Mouse (Mus musculus): ENCODE results near the gene Smg8. TPM values are rescaled to one million over a fixed set of nuclear protein-coding genes. Genes with fewer than 3 reads are reported as not detected.
"Not testable (repeated sequence)": the region's sequence is repeated elsewhere in the genome, so short reads cannot be mapped to it uniquely, and the experiment has no call there.

Smg8 gene
- polyA plus RNA-seq, 1 experiment from 2014 or later, result 22.7 TPM

- H3K36me3 ChIP-seq (replicated peaks), result no peaks in the 10 kb centered on the region; the same call in 1 of the 2 replicates
- no peaks in the 10 kb centered on the region for H3K9me3 ChIP-seq
- H3K27me3 ChIP-seq (replicated peaks), result no peaks in the 10 kb centered on the region
- peak overlapping the region; percentile 96 for H3K4me2 ChIP-seq
- H3K4me3 ChIP-seq, result peak overlapping the region; percentile 78
- peak overlapping the region; percentile 70; the same call in 1 of the 2 replicates for H3K27ac ChIP-seq
- H3K4me1 ChIP-seq, result peaks cover 31% of the 10 kb centered on the region
- ATAC-seq (replicated peaks), result no peak
- WGBS, result 69% methylated on average over 2 of the region's 2 CpGs
- H3K9ac ChIP-seq, result peak overlapping the region; percentile 63; the same call in 1 of the 2 replicates
Measured at GRCm38 (mm10) chr11:87087142-87087541, 568 bp upstream of the Smg8 start.

GRCm38 (mm10) chr11:87085461-87085860 lies 1.1 kb downstream of the Smg8 start:
- no peak overlapping the region for H3K27ac ChIP-seq
- H3K9me3 ChIP-seq, result no peaks in the 10 kb centered on the region
- peak overlapping the region; percentile 63; the same call in 1 of the 2 replicates for H3K9ac ChIP-seq
- peaks cover 8% of the 10 kb centered on the region for H3K36me3 ChIP-seq (replicated peaks)
- peak overlapping the region; percentile 78 for H3K4me3 ChIP-seq
- H3K4me2 ChIP-seq, result peak overlapping the region; percentile 96
- peaks cover 36% of the 10 kb centered on the region for H3K4me1 ChIP-seq
- no peaks in the 10 kb centered on the region for H3K27me3 ChIP-seq (replicated peaks)
- WGBS, result 91% methylated on average over 13 of the region's 13 CpGs
- ATAC-seq (replicated peaks), result no peak

GRCm38 (mm10) chr11:87083712-87084111 lies 2.9 kb downstream of the Smg8 start:
- peaks cover 22% of the 10 kb centered on the region for H3K36me3 ChIP-seq (replicated peaks)
- H3K9me3 ChIP-seq, result no peaks in the 10 kb centered on the region
- peaks cover 43% of the 10 kb centered on the region for H3K4me1 ChIP-seq
- H3K4me2 ChIP-seq, result 0 out of 2 replicates have a peak overlapping the region, but pooled peaks have one; percentile 96
- no peaks in the 10 kb centered on the region for H3K27me3 ChIP-seq (replicated peaks)
- 81% methylated on average over 1 of the region's 1 CpGs for WGBS
- no peak for ATAC-seq (replicated peaks)
- H3K27ac ChIP-seq, result no peak overlapping the region
- no peak overlapping the region for H3K4me3 ChIP-seq
- H3K9ac ChIP-seq, result no peak overlapping the region

- no peaks in the 10 kb centered on the region for H3K9me3 ChIP-seq
- H3K4me1 ChIP-seq, result peaks cover 39% of the 10 kb centered on the region
- peak within 1 kb of the TSS; percentile 93 for H3K9ac ChIP-seq
- H3K4me2 ChIP-seq, result peak within 1 kb of the TSS; percentile 67
- under 1% methylated on average over 43 of the region's 43 CpGs for WGBS
- no peaks in the 10 kb centered on the region for H3K27me3 ChIP-seq (replicated peaks)
- ATAC-seq (replicated peaks), result peak; percentile 98
- H3K4me3 ChIP-seq, result peak within 1 kb of the TSS; percentile 81
- peaks cover 9% of the 10 kb centered on the region; the same call in 1 of the 2 replicates for H3K36me3 ChIP-seq (replicated peaks)
- H3K27ac ChIP-seq, result peak within 1 kb of the TSS; percentile 95
Measured at GRCm38 (mm10) chr11:87073866-87074440, 12.6 kb downstream of the Smg8 start, which contains the start of gene Gdpd1. Gene Gdpd1, minus strand, starts transcription at chr11:87074062.

- Histone ChIP-seq H3K9ac (peak overlapping the region; percentile 93), H3K27me3 (replicated peaks) (no peaks in the 10 kb centered on the region), H3K9me3 (no peaks in the 10 kb centered on the region), H3K4me1 (peaks cover 39% of the 10 kb centered on the region), H3K36me3 (replicated peaks) (peaks cover 9% of the 10 kb centered on the region; the same call in 1 of the 2 replicates), H3K4me3 (peak overlapping the region; percentile 81), H3K27ac (peak overlapping the region; percentile 95), H3K4me2 (peak overlapping the region; percentile 67)
- peak; percentile 70 for ATAC-seq (replicated peaks)
- WGBS, result under 1% methylated on average over 24 of the region's 24 CpGs
Measured at GRCm38 (mm10) chr11:87073343-87073865, 13.2 kb downstream of the Smg8 start.

- Histone ChIP-seq H3K36me3 (replicated peaks) (peaks cover 36% of the 10 kb centered on the region), H3K27ac (no peak overlapping the region)
- WGBS, result 77% methylated on average over 3 of the region's 3 CpGs
Measured at GRCm38 (mm10) chr11:87062087-87062486, 24.5 kb downstream of the Smg8 start.

GRCm38 (mm10) chr11:87060410-87060809 lies 26.2 kb downstream of the Smg8 start:
- H3K36me3 ChIP-seq (replicated peaks), result peaks cover 47% of the 10 kb centered on the region
- 96% methylated on average over 2 of the region's 2 CpGs for WGBS

More at GRCm38 (mm10) chr11:87062087-87062486, 24.5 kb downstream of the Smg8 start:
- no peak for ATAC-seq (replicated peaks)
- Histone ChIP-seq H3K9ac (no peak overlapping the region), H3K4me3 (no peak overlapping the region), H3K9me3 (no peaks in the 10 kb centered on the region), H3K27me3 (replicated peaks) (no peaks in the 10 kb centered on the region), H3K4me1 (no peaks in the 10 kb centered on the region), H3K4me2 (no peak overlapping the region)

GRCm38 (mm10) chr11:87056286-87056685 lies 30.3 kb downstream of the Smg8 start:
- peaks cover 49% of the 10 kb centered on the region for H3K36me3 ChIP-seq (replicated peaks)
- no peak overlapping the region for H3K9ac ChIP-seq
- H3K4me2 ChIP-seq, result no peak overlapping the region
- no peaks in the 10 kb centered on the region for H3K4me1 ChIP-seq
- no peak overlapping the region for H3K4me3 ChIP-seq
- no peak for ATAC-seq (replicated peaks)
- no peaks in the 10 kb centered on the region for H3K9me3 ChIP-seq
- no peak overlapping the region for H3K27ac ChIP-seq
- 94% methylated on average over 6 of the region's 6 CpGs for WGBS
- no peaks in the 10 kb centered on the region for H3K27me3 ChIP-seq (replicated peaks)

More at GRCm38 (mm10) chr11:87060410-87060809, 26.2 kb downstream of the Smg8 start:
- Histone ChIP-seq H3K4me2 (no peak overlapping the region), H3K9ac (no peak overlapping the region), H3K4me1 (no peaks in the 10 kb centered on the region), H3K27ac (no peak overlapping the region), H3K27me3 (replicated peaks) (no peaks in the 10 kb centered on the region), H3K4me3 (no peak overlapping the region), H3K9me3 (no peaks in the 10 kb centered on the region)
- ATAC-seq (replicated peaks), result no peak

GRCm38 (mm10) chr11:87048900-87049299 lies 37.7 kb downstream of the Smg8 start:
- not testable (repeated sequence) for H3K4me3 ChIP-seq; H3K4me2 ChIP-seq; H3K9ac ChIP-seq; ATAC-seq (replicated peaks); H3K27me3 ChIP-seq (replicated peaks); H3K9me3 ChIP-seq; H3K4me1 ChIP-seq; H3K27ac ChIP-seq
- 97% methylated on average over 7 of the region's 7 CpGs for WGBS
- H3K36me3 ChIP-seq (replicated peaks), result peaks cover 41% of the 10 kb centered on the region

- 93% methylated on average over 5 of the region's 5 CpGs for WGBS
- Histone ChIP-seq H3K4me3 (no peak overlapping the region), H3K4me2 (no peak overlapping the region), H3K36me3 (replicated peaks) (peaks cover 46% of the 10 kb centered on the region), H3K9me3 (no peaks in the 10 kb centered on the region), H3K27me3 (replicated peaks) (no peaks in the 10 kb centered on the region), H3K4me1 (no peaks in the 10 kb centered on the region), H3K9ac (no peak overlapping the region), H3K27ac (no peak overlapping the region)
- no peak for ATAC-seq (replicated peaks)
Measured at GRCm38 (mm10) chr11:87046968-87047367, 39.6 kb downstream of the Smg8 start.

GRCm38 (mm10) chr11:87043052-87043451 lies 43.5 kb downstream of the Smg8 start:
- H3K4me2 ChIP-seq, result no peak overlapping the region
- no peak overlapping the region for H3K4me3 ChIP-seq
- no peak overlapping the region for H3K27ac ChIP-seq
- WGBS, result 95% methylated on average over 3 of the region's 3 CpGs
- no peaks in the 10 kb centered on the region for H3K27me3 ChIP-seq (replicated peaks)
- no peaks in the 10 kb centered on the region for H3K9me3 ChIP-seq
- no peak overlapping the region for H3K9ac ChIP-seq
- ATAC-seq (replicated peaks), result no peak
- peaks cover 59% of the 10 kb centered on the region for H3K36me3 ChIP-seq (replicated peaks)
- H3K4me1 ChIP-seq, result no peaks in the 10 kb centered on the region

- Histone ChIP-seq H3K9ac (no peak overlapping the region), H3K4me1 (no peaks in the 10 kb centered on the region), H3K4me2 (no peak overlapping the region), H3K27ac (no peak overlapping the region), H3K4me3 (no peak overlapping the region), H3K9me3 (no peaks in the 10 kb centered on the region), H3K36me3 (replicated peaks) (peaks cover 68% of the 10 kb centered on the region), H3K27me3 (replicated peaks) (no peaks in the 10 kb centered on the region)
- WGBS, result 89% methylated on average over 9 of the region's 9 CpGs
- no peak for ATAC-seq (replicated peaks)
Measured at GRCm38 (mm10) chr11:87039307-87039963, 47.1 kb downstream of the Smg8 start.
